Mouse (Mus musculus) monocyte, adult 59 days (primary cell): Measurements from ENCODE around the gene Gm9944. TPM values are rescaled to one million over a fixed set of nuclear protein-coding genes. Genes with fewer than 3 reads are reported as not detected.

Source experiments
- total RNA-seq, 2 experiments: library from RNA; stranded (reverse); gene quantifications; one replicate each; pipeline ENCODE4 v1.2.4; 2023

The Gm9944 gene
- not detected for total RNA-seq

GRCm38 (mm10) chr4:144453217-144453616, at the start of gene Gm9944:
Gene Gm9944, minus strand, starts transcription at chr4:144453317.

GRCm38 (mm10) chr4:144463656-144464055, 10.5 kb upstream of the Gm9944 start, which contains the start of gene Aadacl3:
Gene Aadacl3, minus strand, starts transcription at chr4:144463756.

GRCm38 (mm10) chr4:144438672-144439071, 14.4 kb downstream of the Gm9944 start, which contains the start of gene 1700012P22Rik:
Gene 1700012P22Rik, minus strand, starts transcription at chr4:144438772.

GRCm38 (mm10) chr4:144408290-144408689, 44.8 kb downstream of the Gm9944 start, which contains the start of gene Pramef12:
Gene Pramef12, minus strand, starts transcription at chr4:144408464.

Other genes starting within 250 kb of the Gm9944 start
- gene C87977, start 240.0 kb downstream of the Gm9944 start, total RNA-seq = not detected
- not detected for gene Pramel5, start 172.8 kb downstream of the Gm9944 start, total RNA-seq
- not detected for gene Gm13128, start 123.1 kb downstream of the Gm9944 start, total RNA-seq
- not detected for gene Gm13119, start 95.4 kb downstream of the Gm9944 start, total RNA-seq
- not detected for gene Pramef20, start 75.4 kb downstream of the Gm9944 start, total RNA-seq
- gene Pramef12, start 44.9 kb downstream of the Gm9944 start, total RNA-seq = not detected
- not detected for gene 1700012P22Rik, start 14.5 kb downstream of the Gm9944 start, total RNA-seq
- gene Aadacl3, start 10.4 kb upstream of the Gm9944 start, total RNA-seq = not detected
- gene 9430007A20Rik, start 66.5 kb upstream of the Gm9944 start, total RNA-seq = not detected
- gene Gm13124, start 111.8 kb upstream of the Gm9944 start, total RNA-seq = not detected
- gene Aadacl4, start 160.4 kb upstream of the Gm9944 start, total RNA-seq = not detected
- not detected for gene Gm436, start 233.1 kb upstream of the Gm9944 start, total RNA-seq